Mouse (Mus musculus) forelimb bud, embryonic 11.5 days (tissue): ENCODE measurements around the gene Acaca.

Experiments
- DNase-seq: peaks from one replicate; pipeline ENCODE4 v3.0.0-alpha.2; 2012; ENCODE audit warnings: low read depth, low spot score

The Acaca gene

GRCm38 (mm10) chr11:84146081-84146480 lies 16.6 kb downstream of the Acaca start:
- DNase-seq: no peak

GRCm38 (mm10) chr11:84150884-84151283 lies 21.4 kb downstream of the Acaca start:
- DNase-seq: no peak

DNA sequence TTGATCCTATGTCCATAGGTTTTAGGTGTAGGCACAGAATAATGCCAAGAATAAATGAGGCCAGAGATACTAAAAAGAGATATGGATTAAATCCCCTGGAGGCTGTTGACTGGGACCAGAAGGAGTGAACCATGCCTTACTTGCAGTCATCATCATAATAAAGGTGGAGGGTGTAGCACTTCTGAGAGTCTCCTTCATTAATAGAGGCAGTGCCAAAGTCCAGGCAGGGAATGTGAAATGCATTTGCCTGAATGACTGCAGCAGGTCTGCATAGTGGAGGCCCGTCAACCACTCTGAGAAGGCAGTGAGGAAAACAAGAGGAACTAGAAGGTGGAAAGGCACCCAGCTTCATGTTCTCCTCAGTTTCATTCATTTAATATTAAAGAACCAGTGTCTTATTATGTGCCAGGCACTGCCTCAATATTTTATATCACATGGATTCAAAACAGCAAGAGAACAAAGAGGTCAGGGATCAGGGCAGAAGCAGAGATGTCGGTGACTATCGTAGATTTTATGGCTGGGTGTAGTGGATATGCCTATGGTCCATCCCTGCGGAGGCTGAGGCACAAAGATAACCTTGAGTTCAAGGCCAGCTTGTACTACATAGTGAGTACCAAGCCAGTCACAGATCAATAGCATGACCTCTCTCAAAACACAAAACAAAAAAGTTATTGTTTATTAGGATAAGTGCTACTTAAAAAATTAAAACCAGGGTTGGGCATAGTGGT lies 27.2 kb downstream of the Acaca start:
- no peak for DNase-seq

GRCm38 (mm10) chr11:84164123-84164522 lies 34.7 kb downstream of the Acaca start:
- DNase-seq: no peak

DNA sequence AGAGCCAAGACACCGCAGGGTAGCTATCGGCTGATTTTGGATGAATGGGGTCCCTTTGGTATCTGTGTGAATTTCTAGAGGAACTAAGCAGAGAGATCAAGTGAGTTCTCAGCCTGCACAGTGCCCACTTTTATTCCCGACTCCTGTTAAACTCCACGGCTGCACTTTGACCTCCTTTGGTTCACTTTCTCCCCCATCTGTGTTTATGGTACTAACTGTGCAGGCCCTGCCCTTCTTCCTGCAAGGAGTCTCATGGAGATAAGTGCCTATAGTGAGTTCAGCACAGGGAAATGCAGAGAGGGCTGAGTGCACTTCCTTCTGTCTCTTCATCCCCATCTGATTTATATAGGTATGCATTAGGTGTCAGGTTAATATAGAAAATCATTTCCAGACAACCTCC lies 35.1 kb downstream of the Acaca start:
- no peak for DNase-seq

DNA sequence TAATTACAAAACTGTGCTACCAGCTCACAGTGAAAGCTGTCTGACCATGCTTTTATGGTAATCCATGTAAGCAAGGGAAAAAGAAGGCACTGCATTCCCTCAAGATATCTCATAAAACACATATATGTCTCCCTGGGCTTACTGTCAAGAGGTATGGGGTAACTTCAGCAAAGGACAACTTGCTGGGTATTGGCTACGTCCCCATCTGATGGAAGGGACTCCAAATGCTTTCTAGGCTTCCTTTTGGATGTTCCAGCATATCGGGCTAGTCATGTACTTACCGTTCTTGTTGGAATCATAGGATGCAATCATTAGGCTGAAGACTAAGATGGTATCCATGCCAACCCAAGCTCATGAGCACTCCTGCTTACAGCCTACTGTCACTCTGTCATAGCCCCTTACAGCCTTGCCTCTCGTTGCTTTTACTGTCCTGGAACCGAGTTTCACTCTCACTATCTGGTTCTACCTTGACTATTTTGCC lies 37.6 kb downstream of the Acaca start, which contains the start of gene Gm11437:
Gene Gm11437, minus strand, starts transcription at position 431 of the 481 bp plus-strand sequence.
- DNase-seq: no peak

DNA sequence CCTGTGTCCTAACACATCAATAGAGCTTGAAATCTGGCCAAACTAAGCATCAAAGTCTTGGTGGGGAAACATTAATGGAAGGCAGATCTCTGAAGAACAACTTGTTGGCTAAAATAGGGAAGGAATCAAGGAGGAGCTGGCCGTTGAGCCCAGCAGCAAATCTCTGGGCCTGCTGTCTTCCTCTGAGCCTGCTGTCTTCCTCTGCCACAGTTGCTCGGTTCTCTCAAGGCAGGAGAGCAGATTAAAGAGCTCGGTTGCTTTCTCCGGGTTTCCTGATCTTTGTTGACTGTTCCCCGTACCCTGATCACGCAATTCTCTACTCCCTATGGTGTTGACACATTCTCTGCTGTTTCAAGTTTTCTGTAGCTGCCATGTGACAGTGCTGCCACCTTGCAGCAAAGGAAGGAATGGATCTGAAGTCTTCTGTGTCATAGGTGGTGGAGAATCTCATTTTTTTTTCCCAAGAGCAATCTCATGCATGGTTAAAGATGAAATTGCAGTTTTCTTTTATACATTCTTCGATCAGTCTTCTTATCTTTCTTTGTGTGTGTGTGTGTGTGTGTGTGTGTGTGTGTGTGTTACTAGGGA lies 39.3 kb downstream of the Acaca start:
- DNase-seq: no peak

- DNase-seq: no peak
These were observed 43.3 kb downstream of the Acaca start for GRCm38 (mm10) chr11:84172539-84173435.

- no peak for DNase-seq
These were observed 49.1 kb downstream of the Acaca start for GRCm38 (mm10) chr11:84178571-84178970.

DNA sequence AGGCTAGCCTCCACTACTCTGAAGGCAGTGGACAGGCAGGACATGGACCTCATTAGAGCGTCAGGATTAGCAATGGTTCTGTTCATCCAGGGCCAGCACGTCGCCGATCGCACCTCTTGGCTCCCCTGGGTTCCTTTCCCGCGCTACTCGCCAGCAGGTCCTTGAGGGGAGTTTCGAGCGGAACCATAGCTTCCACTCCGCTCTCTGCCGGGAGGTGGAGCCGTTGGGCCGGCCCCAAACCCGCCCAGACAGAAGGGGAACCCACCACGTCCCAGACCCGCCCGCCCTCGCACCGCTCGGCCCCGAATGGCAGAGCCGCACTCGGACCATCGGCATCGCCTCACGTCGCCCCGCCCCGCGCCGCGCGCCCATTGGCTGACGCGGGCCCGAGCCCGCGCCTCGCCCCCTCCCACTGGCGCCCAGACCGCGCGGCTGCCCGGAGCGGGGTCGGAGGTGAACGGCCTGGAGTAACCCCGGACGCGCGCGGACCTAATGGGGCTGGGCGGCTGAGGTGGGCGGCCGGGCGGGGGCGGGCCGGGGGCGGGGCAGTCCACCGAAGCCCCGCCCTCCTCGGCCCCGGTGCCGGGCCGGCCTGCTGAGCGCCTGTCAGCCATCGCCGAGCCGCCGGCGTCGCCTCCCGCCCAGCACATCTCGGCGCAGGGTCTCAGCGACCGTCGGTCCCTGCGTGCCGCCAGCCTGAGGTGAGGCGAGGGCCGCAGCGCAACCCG lies 49.9 kb downstream of the Acaca start:
- peak; percentile 95 for DNase-seq

GRCm38 (mm10) chr11:84179954-84180598 lies 50.6 kb downstream of the Acaca start:
- DNase-seq: peak; percentile 80

DNA sequence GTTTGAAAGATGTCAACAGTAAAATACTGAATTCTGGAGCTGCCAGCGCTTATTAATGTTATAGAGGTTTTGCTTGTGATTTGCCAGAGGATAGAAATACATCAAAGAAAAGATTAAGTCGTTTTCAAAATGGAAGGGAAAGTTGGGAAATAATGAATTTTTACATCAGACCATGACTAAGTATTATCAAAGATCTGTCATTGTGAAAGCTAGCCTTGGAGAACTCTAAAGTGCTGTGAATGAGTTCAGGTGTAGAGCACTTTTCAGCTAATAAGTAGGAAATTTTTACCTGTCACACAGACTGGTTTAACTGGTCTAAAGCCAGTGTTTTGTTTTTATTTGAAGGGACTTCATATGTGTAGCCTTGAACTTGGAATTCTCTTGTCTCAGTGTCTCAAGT lies 51.8 kb downstream of the Acaca start:
- DNase-seq: no peak

GRCm38 (mm10) chr11:84188530-84188929 lies 59.1 kb downstream of the Acaca start:
- no peak for DNase-seq

DNA sequence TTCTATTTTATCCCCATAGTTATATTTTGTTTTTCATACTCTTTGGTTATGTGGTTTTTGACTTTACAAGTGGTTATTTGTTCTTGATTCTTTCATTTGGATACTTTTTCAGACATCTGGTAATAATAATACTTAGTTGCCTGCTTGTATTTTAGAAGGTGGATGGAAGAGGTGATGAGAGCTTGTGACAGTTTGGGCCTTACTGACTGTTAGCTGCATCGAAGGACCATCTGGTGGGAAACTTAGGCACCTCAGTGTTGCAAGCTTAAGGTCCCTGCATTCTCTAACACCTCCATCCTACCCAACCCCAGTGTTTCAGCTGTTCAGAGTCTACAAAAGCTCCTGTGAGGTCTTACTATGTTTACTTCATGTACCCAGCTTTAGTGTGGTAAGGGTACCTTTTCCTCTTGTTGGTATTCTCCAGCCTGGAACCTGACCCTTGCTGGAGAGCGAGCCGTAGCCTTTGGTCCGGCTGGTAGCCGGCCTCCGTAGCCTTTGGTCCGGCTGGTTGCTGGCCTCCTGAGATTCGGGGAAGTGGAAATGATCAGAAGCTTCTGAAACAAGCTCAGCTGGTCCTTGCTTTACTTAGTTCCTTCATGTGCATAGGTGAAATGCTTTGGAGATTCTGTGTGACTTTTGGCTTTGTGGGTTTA lies 61.2 kb downstream of the Acaca start:
- peak; percentile 64 for DNase-seq

- DNase-seq: no peak
These were observed 63.8 kb downstream of the Acaca start for GRCm38 (mm10) chr11:84193249-84193648.

DNA sequence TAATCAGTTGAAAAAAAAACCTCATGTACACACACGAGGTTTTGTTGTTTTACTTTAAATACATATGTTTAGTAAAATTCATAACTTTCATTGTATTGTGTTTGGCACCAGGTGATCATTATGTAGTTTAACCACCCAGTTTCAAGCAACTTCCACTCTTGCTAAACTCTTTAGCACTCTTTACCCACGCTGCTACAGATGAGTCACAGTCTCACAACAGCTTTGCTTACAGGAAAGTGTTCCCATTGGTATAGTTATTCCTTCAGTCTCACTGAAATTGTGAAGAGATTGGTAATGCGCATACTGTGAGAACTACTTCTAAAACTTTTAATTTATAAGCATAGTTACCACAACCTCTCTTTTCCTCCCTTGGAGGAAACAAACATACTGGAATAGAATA lies 65.3 kb downstream of the Acaca start:
- DNase-seq: no peak

DNA sequence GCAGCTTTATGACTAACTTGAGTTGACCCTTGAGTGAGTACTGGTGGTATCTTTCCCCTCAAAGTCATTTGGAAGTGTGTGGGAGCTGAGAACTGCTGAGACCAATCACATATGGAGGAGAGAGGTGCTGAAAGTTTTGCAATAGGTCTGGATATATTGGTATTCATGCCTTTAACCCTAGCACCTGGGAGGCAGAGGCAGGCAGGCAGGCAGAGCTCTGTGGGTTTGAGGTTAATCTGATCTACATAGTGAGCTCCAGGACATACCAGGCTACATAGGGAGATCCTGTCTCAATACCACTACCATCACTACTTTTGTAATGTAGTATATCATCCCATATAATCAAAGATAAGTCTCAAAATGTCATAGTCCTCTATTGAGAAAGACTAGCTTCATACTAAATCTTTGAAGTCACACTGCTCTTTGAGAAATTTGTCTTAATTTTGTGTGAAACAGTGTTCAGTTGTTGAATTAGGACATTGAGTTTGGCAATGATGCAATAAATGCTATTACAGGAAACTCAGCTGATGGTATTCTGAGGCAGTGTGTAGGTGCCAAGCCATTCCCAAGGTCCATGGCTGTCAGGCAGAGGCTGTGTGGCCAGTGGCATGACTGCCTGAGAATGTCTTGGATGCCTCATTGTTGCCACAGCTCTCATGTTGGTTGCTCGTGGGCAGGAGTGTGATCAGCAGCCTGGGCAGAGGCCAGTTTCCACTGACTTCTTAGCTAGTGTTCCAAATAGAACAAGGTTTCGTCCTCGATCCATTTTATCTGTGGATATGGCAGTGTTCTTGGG lies 68.3 kb downstream of the Acaca start:
- DNase-seq: no peak

- DNase-seq: no peak
These were observed 76.3 kb downstream of the Acaca start for GRCm38 (mm10) chr11:84205776-84206175.

DNA sequence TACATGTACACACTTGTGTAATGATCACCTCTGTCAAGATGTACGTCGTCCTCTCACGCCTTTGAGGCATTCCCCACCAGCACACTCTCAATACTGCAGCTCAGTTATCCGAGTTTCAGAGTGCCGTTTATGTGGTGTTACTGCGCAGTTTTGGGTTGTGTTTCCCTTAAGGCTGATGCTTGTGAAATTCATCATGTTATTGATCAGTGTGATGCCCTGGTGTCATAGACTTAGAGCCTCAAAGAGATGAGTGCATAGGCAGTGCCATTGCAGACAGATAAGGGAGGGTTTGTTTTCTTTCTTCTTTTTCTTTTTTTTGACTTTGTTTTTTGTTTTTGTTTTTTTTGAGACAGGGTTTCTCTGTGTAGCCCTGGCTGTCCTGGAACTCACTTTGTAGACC lies 81.4 kb downstream of the Acaca start:
- no peak for DNase-seq

DNA sequence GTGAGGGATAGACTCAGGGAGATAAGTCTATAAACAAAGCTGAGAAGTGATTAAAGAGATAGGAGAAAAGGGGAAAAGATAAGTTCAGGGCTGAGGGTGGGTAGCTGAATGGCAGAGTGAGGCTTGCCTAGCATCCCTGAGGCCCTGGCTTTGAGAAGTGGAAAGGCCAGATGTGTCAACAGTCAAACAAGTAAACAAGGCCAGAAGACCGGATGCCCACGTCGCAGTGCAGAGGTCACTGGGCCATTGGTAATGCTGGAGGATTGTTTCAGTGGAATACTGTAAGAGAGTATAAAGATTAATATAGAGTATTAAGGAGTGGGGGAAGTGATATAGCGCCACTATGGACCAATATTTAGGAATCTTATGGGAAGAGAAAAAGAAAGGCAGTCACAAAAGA lies 89.5 kb downstream of the Acaca start:
- DNase-seq: no peak
